Mouse (Mus musculus) lung, adult 2 months (tissue): ENCODE results near the gene Bsnd. TPM values are rescaled to one million over a fixed set of nuclear protein-coding genes. Genes with fewer than 3 reads are reported as not detected.

ENCODE experiments used
- DNase-seq: peaks from one replicate; pipeline ENCODE4 v3.0.0; 2022
- H3K4me1 ChIP-seq: fragments of 200-500 bp; 2 replicates; pipeline ENCODE4 v1.6.1; 2011; ENCODE audit warnings: low read length; ENCODE audit not compliant: control insufficient read depth, insufficient read depth
- H3K4me3 ChIP-seq: fragments of 200-500 bp; replicated peaks from 2 replicates; pipeline ENCODE3; 2011; ENCODE audit warnings: low read depth, mild to moderate bottlenecking, control low read depth, low read length; ENCODE audit errors: extremely low read depth
- CTCF ChIP-seq: fragments of 200-500 bp; IDR thresholded peaks from 2 replicates; pipeline ENCODE4 v1.5.1; 2011; ENCODE audit warnings: mild to moderate bottlenecking, low read length, control low read depth; ENCODE audit not compliant: insufficient read depth
- POLR2A ChIP-seq: fragments of 200-500 bp; IDR thresholded peaks from 2 replicates; pipeline ENCODE4 v1.6.1; 2011; ENCODE audit warnings: low read depth, mild to moderate bottlenecking, control low read depth, low read length, borderline replicate concordance; ENCODE audit errors: extremely low read depth
- WGBS: fragments of 180-500 bp; shearing (Covaris S2); methylation state at CpG from one replicate; pipeline ENCODE4 v1.1.7; 2018; 5-methylcytosine and 5-hydroxymethylcytosine counted together
- polyA plus RNA-seq: library from polyadenylated mRNA; depleted of rRNA; stranded (reverse); fragments of >200 nt; gene quantifications from 2 replicates; pipeline ENCODE4 v1.2.3, GENCODE M21; 2012; rRNA removed

The Bsnd gene
- polyA plus RNA-seq, 1 experiment = not detected

GRCm38 (mm10) chr4:106454541-106454940 is 37.5 kb downstream of the Bsnd start:
- TF ChIP-seq CTCF = no peak
- no peak for TF ChIP-seq POLR2A
- Histone ChIP-seq H3K4me3 (no peak overlapping the region), H3K4me1 (no peaks in the 10 kb centered on the region)
- 87% methylated on average over 7 of the region's 7 CpGs for WGBS
- DNase-seq = no peak

GRCm38 (mm10) chr4:106453516-106453915 is 38.6 kb downstream of the Bsnd start:
- no peak overlapping the region for H3K4me3 ChIP-seq
- WGBS = 81% methylated on average over 4 of the region's 4 CpGs
- DNase-seq = no peak
- H3K4me1 ChIP-seq = no peaks in the 10 kb centered on the region
- TF ChIP-seq POLR2A (no peak), CTCF (no peak)

- Histone ChIP-seq H3K4me3 (no peak overlapping the region), H3K4me1 (no peaks in the 10 kb centered on the region)
- no peak for DNase-seq
- 84% methylated on average over 5 of the region's 5 CpGs for WGBS
- TF ChIP-seq CTCF = no peak
- TF ChIP-seq POLR2A = no peak
These were observed 39.0 kb downstream of the Bsnd start for GRCm38 (mm10) chr4:106453108-106453507.

GRCm38 (mm10) chr4:106452401-106452800 is 39.7 kb downstream of the Bsnd start:
- TF ChIP-seq CTCF (no peak), POLR2A (no peak)
- Histone ChIP-seq H3K4me3 (no peak overlapping the region), H3K4me1 (no peaks in the 10 kb centered on the region)
- DNase-seq = no peak
- WGBS = 64% methylated on average over 7 of the region's 7 CpGs

GRCm38 (mm10) chr4:106449306-106449705 is 42.8 kb downstream of the Bsnd start:
- WGBS = 85% methylated on average over 8 of the region's 8 CpGs
- no peak for DNase-seq
- Histone ChIP-seq H3K4me1 (no peaks in the 10 kb centered on the region), H3K4me3 (no peak overlapping the region)
- no peak for TF ChIP-seq POLR2A
- TF ChIP-seq CTCF = no peak

- H3K4me3 ChIP-seq = no peak overlapping the region
These were observed 48.9 kb downstream of the Bsnd start for GRCm38 (mm10) chr4:106443182-106443581.

GRCm38 (mm10) chr4:106438763-106439162 is 53.3 kb downstream of the Bsnd start:
- TF ChIP-seq CTCF (no peak), POLR2A (no peak)
- H3K4me1 ChIP-seq = no peaks in the 10 kb centered on the region
- WGBS = 87% methylated on average over 5 of the region's 5 CpGs
- no peak overlapping the region for H3K4me3 ChIP-seq
- no peak for DNase-seq

More at GRCm38 (mm10) chr4:106443182-106443581, 48.9 kb downstream of the Bsnd start:
- 80% methylated on average over 6 of the region's 6 CpGs for WGBS
- no peak for DNase-seq
- no peak for TF ChIP-seq CTCF
- TF ChIP-seq POLR2A = no peak
- no peaks in the 10 kb centered on the region for H3K4me1 ChIP-seq

- TF ChIP-seq POLR2A = no peak
- Histone ChIP-seq H3K4me1 (no peaks in the 10 kb centered on the region), H3K4me3 (no peak overlapping the region)
- DNase-seq = no peak
- 96% methylated on average over 5 of the region's 5 CpGs for WGBS
These were observed 54.9 kb downstream of the Bsnd start for GRCm38 (mm10) chr4:106437207-106437606.

GRCm38 (mm10) chr4:106436475-106436874 is 55.6 kb downstream of the Bsnd start:
- H3K4me1 ChIP-seq = no peaks in the 10 kb centered on the region
- 67% methylated on average over 4 of the region's 4 CpGs for WGBS
- H3K4me3 ChIP-seq = no peak overlapping the region
- DNase-seq = no peak
- TF ChIP-seq POLR2A (no peak), CTCF (peak; percentile 57)

- TF ChIP-seq POLR2A = no peak
- no peak for TF ChIP-seq CTCF
- no peak overlapping the region for H3K4me3 ChIP-seq
- no peak for DNase-seq
- no peaks in the 10 kb centered on the region for H3K4me1 ChIP-seq
- WGBS = 82% methylated on average over 2 of the region's 2 CpGs
These were observed 56.7 kb downstream of the Bsnd start for GRCm38 (mm10) chr4:106435426-106435825.

Other genes with a start within 250 kb of the Bsnd start
- gene Usp24, start 176.1 kb downstream of the Bsnd start, polyA plus RNA-seq = 9.0 and 11.1 TPM in 2 replicates
- 0.10 and 0.39 TPM in 2 replicates for gene Pcsk9, start 28.0 kb downstream of the Bsnd start, polyA plus RNA-seq
- 81.7 and 94.0 TPM in 2 replicates for gene Dhcr24, start 68.8 kb upstream of the Bsnd start, polyA plus RNA-seq
- gene Lexm, start 125.0 kb upstream of the Bsnd start, polyA plus RNA-seq = 0.11 TPM in 1 of 2 replicates, not detected in the other
- 1.8 and 8.2 TPM in 2 replicates for gene Ttc22, start 130.1 kb upstream of the Bsnd start, polyA plus RNA-seq
- 3.5 and 7.8 TPM in 2 replicates for gene Pars2, start 158.8 kb upstream of the Bsnd start, polyA plus RNA-seq
- gene Ttc4, start 186.7 kb upstream of the Bsnd start, polyA plus RNA-seq = 27.4 and 37.1 TPM in 2 replicates
- gene Mroh7, start 238.6 kb upstream of the Bsnd start, polyA plus RNA-seq = 0.41 and 1.5 TPM in 2 replicates
- 0.77 and 1.4 TPM in 2 replicates for gene Fam151a, start 241.6 kb upstream of the Bsnd start, polyA plus RNA-seq